Mouse (Mus musculus): ENCODE results near the gene Trak1.
A peak's percentile ranks its signal among the peaks of the same experiment; 100 is the strongest.
"Not testable (repeated sequence)": the region's sequence is repeated elsewhere in the genome, so short reads cannot be mapped to it uniquely, and the experiment has no call there.

The Trak1 gene

GRCm38 (mm10) chr9:121316621-121317405 lies 19.5 kb downstream of the Trak1 start:
- DNase-seq (ENCODE audit: low spot score in 2 of 2): no peak

GRCm38 (mm10) chr9:121319323-121319966 lies 22.1 kb downstream of the Trak1 start:
- no peak for DNase-seq (ENCODE audit: low spot score in 2 of 2)

GRCm38 (mm10) chr9:121320433-121320832 lies 23.1 kb downstream of the Trak1 start:
- no peak for DNase-seq (ENCODE audit: low spot score in 2 of 2)

GRCm38 (mm10) chr9:121321118-121321517 lies 23.8 kb downstream of the Trak1 start:
- no peak for DNase-seq (ENCODE audit: low spot score in 2 of 2)

- DNase-seq (ENCODE audit: low spot score in 2 of 2): no peak
Observed at GRCm38 (mm10) chr9:121322034-121322433, 24.7 kb downstream of the Trak1 start.

- not testable (repeated sequence) for DNase-seq (ENCODE audit: low spot score in 2 of 2)
Observed at GRCm38 (mm10) chr9:121328342-121328741, 31.0 kb downstream of the Trak1 start.

GRCm38 (mm10) chr9:121329181-121329580 lies 31.9 kb downstream of the Trak1 start:
- no peak for DNase-seq (ENCODE audit: low spot score in 2 of 2)

- DNase-seq (ENCODE audit: low spot score in 2 of 2): no peak
Observed at GRCm38 (mm10) chr9:121330065-121330464, 32.8 kb downstream of the Trak1 start.

GRCm38 (mm10) chr9:121331438-121331837 lies 34.1 kb downstream of the Trak1 start:
- no peak for DNase-seq (ENCODE audit: low spot score in 2 of 2)

GRCm38 (mm10) chr9:121331878-121332630 lies 34.8 kb downstream of the Trak1 start:
- peak in 1 of 2 experiments; percentile 65 for DNase-seq (ENCODE audit: low spot score in 2 of 2)

GRCm38 (mm10) chr9:121333559-121333958 lies 36.3 kb downstream of the Trak1 start:
- DNase-seq (ENCODE audit: low spot score in 2 of 2): no peak

- DNase-seq (ENCODE audit: low spot score in 2 of 2): peak in 1 of 2 experiments; percentile 63
Observed at GRCm38 (mm10) chr9:121334311-121334851, 37.1 kb downstream of the Trak1 start.

GRCm38 (mm10) chr9:121335568-121335967 lies 38.3 kb downstream of the Trak1 start:
- no peak for DNase-seq (ENCODE audit: low spot score in 2 of 2)

GRCm38 (mm10) chr9:121336324-121336946 lies 39.1 kb downstream of the Trak1 start:
- DNase-seq (ENCODE audit: low spot score in 2 of 2): no peak

- no peak for DNase-seq (ENCODE audit: low spot score in 2 of 2)
Observed at GRCm38 (mm10) chr9:121337216-121337937, 40.1 kb downstream of the Trak1 start.

- DNase-seq (ENCODE audit: low spot score in 2 of 2): no peak
Observed at GRCm38 (mm10) chr9:121337938-121338289, 40.6 kb downstream of the Trak1 start.

- no peak for DNase-seq (ENCODE audit: low spot score in 2 of 2)
Observed at GRCm38 (mm10) chr9:121341832-121342231, 44.5 kb downstream of the Trak1 start.

- no peak for DNase-seq (ENCODE audit: low spot score in 2 of 2)
Observed at GRCm38 (mm10) chr9:121342510-121343110, 45.3 kb downstream of the Trak1 start.

GRCm38 (mm10) chr9:121343122-121343876 lies 46.0 kb downstream of the Trak1 start:
- no peak for DNase-seq (ENCODE audit: low spot score in 2 of 2)

- DNase-seq (ENCODE audit: low spot score in 2 of 2): no peak
Observed at GRCm38 (mm10) chr9:121344344-121344743, 47.0 kb downstream of the Trak1 start.
